Mouse (Mus musculus) common myeloid progenitor, adult 5-6 weeks (primary cell): ENCODE results near the gene Braf. TPM values are rescaled to one million over a fixed set of nuclear protein-coding genes. Genes with fewer than 3 reads are reported as not detected.

Experiments
- ATAC-seq: replicated peaks from 2 replicates; pipeline ENCODE4 v1.8.0; 2016; ENCODE audit warnings: low read depth, mild to moderate bottlenecking, moderate TSS enrichment, inconsistent platforms; ENCODE audit not compliant: poor library complexity, severe bottlenecking
- total RNA-seq: library from RNA; stranded (forward); fragments of 200-1000, 187-1606 nt; gene quantifications from 2 replicates; pipeline ENCODE4 v1.2.3, GENCODE M21; 2017

Braf gene
- total RNA-seq, 1 experiment from 2014 or later: 19.6 TPM

GRCm38 (mm10) chr6:39611296-39611695, 114.0 kb downstream of the Braf start:
- no peak for ATAC-seq

- ATAC-seq: no peak
These were observed 115.1 kb downstream of the Braf start for GRCm38 (mm10) chr6:39610207-39610606.

- ATAC-seq: no peak
These were observed 117.9 kb downstream of the Braf start for GRCm38 (mm10) chr6:39607365-39607764.

GRCm38 (mm10) chr6:39606862-39607261, 118.4 kb downstream of the Braf start:
- ATAC-seq: 0 out of 2 replicates have a peak, but pooled peaks have one; percentile 32

GRCm38 (mm10) chr6:39606056-39606455, 119.2 kb downstream of the Braf start:
- ATAC-seq: no peak

GRCm38 (mm10) chr6:39604565-39604964, 120.7 kb downstream of the Braf start:
- no peak for ATAC-seq

- ATAC-seq: peak; percentile 58
These were observed 123.4 kb downstream of the Braf start for GRCm38 (mm10) chr6:39601828-39602227.

- ATAC-seq: no peak
These were observed 124.4 kb downstream of the Braf start for GRCm38 (mm10) chr6:39600851-39601250.

- peak; percentile 99 for ATAC-seq
These were observed 132.7 kb downstream of the Braf start, which contains the start of gene Ndufb2 for GRCm38 (mm10) chr6:39592401-39593214. Ndufb2 (plus strand) TSS chr6:39592574.

GRCm38 (mm10) chr6:39591481-39591880, 133.8 kb downstream of the Braf start:
- no peak for ATAC-seq

GRCm38 (mm10) chr6:39585517-39585916, 139.7 kb downstream of the Braf start, which contains the start of gene Gm42420:
Gm42420 (plus strand) TSS chr6:39585753.
- no peak for ATAC-seq

- ATAC-seq: peak; percentile 39; the same call in 1 of the 2 replicates
These were observed 144.0 kb downstream of the Braf start for GRCm38 (mm10) chr6:39581087-39581784.

- ATAC-seq: no peak
These were observed 144.7 kb downstream of the Braf start for GRCm38 (mm10) chr6:39580558-39580957.

GRCm38 (mm10) chr6:39579552-39579951, 145.7 kb downstream of the Braf start:
- ATAC-seq: no peak

- no peak for ATAC-seq
These were observed 150.3 kb downstream of the Braf start for GRCm38 (mm10) chr6:39574951-39575350.

GRCm38 (mm10) chr6:39574555-39574869, 150.8 kb downstream of the Braf start:
- ATAC-seq: no peak

- peak; percentile 97 for ATAC-seq
These were observed 151.3 kb downstream of the Braf start, which contains the start of gene Adck2 for GRCm38 (mm10) chr6:39573791-39574554. Adck2 (plus strand) TSS chr6:39573873.

GRCm38 (mm10) chr6:39570426-39570825, 154.8 kb downstream of the Braf start:
- ATAC-seq: no peak

GRCm38 (mm10) chr6:39567528-39567927, 157.7 kb downstream of the Braf start:
- ATAC-seq: peak; percentile 80
